Mouse (Mus musculus): Measurements from ENCODE around the gene Hmox2. TPM values are rescaled to one million over a fixed set of nuclear protein-coding genes. Genes with fewer than 3 reads are reported as not detected.

The Hmox2 gene
- polyA plus RNA-seq, 1 experiment from 2014 or later = 94.7 TPM

GRCm38 (mm10) chr16:4765852-4766251 is 39.7 kb downstream of the Hmox2 start:
- Histone ChIP-seq H3K4me3 (ENCODE audit: low read depth, low read length) (no peak overlapping the region), H3K27ac (ENCODE audit: low read depth) (no peak overlapping the region), H3K4me2 (ENCODE audit: low read length) (no peak overlapping the region), H3K9ac (ENCODE audit: low read length) (no peak overlapping the region), H3K9me3 (ENCODE audit: control insufficient read depth, low read length) (no peaks in the 10 kb centered on the region), H3K27me3 (replicated peaks; ENCODE audit: control insufficient read depth, insufficient read depth, low read length) (no peaks in the 10 kb centered on the region), H3K4me1 (replicated peaks; ENCODE audit: control insufficient read depth, insufficient read depth, low read length) (no peaks in the 10 kb centered on the region), H3K36me3 (ENCODE audit: control insufficient read depth, insufficient read depth, low read length) (peaks cover 81% of the 10 kb centered on the region)
- DNase-seq (ENCODE audit: low spot score) (no peak), ATAC-seq (replicated peaks; ENCODE audit: low FRiP score, low TSS enrichment, low read depth) (no peak)
- WGBS = 79% methylated on average over 2 of the region's 2 CpGs

- H3K9ac ChIP-seq (ENCODE audit: low read length) = no peak overlapping the region
- H3K27me3 ChIP-seq (replicated peaks; ENCODE audit: control insufficient read depth, insufficient read depth, low read length) = no peaks in the 10 kb centered on the region
- DNase-seq (ENCODE audit: low spot score) (no peak), ATAC-seq (replicated peaks; ENCODE audit: low FRiP score, low TSS enrichment, low read depth) (no peak)
- H3K9me3 ChIP-seq (ENCODE audit: control insufficient read depth, low read length) = no peaks in the 10 kb centered on the region
- no peaks in the 10 kb centered on the region for H3K4me1 ChIP-seq (replicated peaks; ENCODE audit: control insufficient read depth, insufficient read depth, low read length)
- WGBS = 87% methylated on average over 6 of the region's 6 CpGs
- no peak overlapping the region for H3K4me3 ChIP-seq (ENCODE audit: low read depth, low read length)
- no peak overlapping the region for H3K4me2 ChIP-seq (ENCODE audit: low read length)
- peaks cover 85% of the 10 kb centered on the region for H3K36me3 ChIP-seq (ENCODE audit: control insufficient read depth, insufficient read depth, low read length)
- no peak overlapping the region for H3K27ac ChIP-seq (ENCODE audit: low read depth)
Observed at GRCm38 (mm10) chr16:4767012-4767790, 41.0 kb downstream of the Hmox2 start.

GRCm38 (mm10) chr16:4768719-4769118 is 42.6 kb downstream of the Hmox2 start:
- H3K4me2 ChIP-seq (ENCODE audit: low read length) = no peak overlapping the region
- ATAC-seq (replicated peaks; ENCODE audit: low FRiP score, low TSS enrichment, low read depth) (no peak), DNase-seq (ENCODE audit: low spot score) (no peak)
- H3K36me3 ChIP-seq (ENCODE audit: control insufficient read depth, insufficient read depth, low read length) = peaks cover 78% of the 10 kb centered on the region
- no peak overlapping the region for H3K4me3 ChIP-seq (ENCODE audit: low read depth, low read length)
- WGBS = 97% methylated on average over 5 of the region's 5 CpGs
- no peak overlapping the region for H3K9ac ChIP-seq (ENCODE audit: low read length)
- no peaks in the 10 kb centered on the region for H3K9me3 ChIP-seq (ENCODE audit: control insufficient read depth, low read length)
- peaks cover 8% of the 10 kb centered on the region; the same call in 1 of the 2 replicates for H3K4me1 ChIP-seq (replicated peaks; ENCODE audit: control insufficient read depth, insufficient read depth, low read length)
- no peaks in the 10 kb centered on the region for H3K27me3 ChIP-seq (replicated peaks; ENCODE audit: control insufficient read depth, insufficient read depth, low read length)
- H3K27ac ChIP-seq (ENCODE audit: low read depth) = no peak overlapping the region

GRCm38 (mm10) chr16:4773289-4773970 is 47.3 kb downstream of the Hmox2 start:
- ATAC-seq (replicated peaks; ENCODE audit: low FRiP score, low TSS enrichment, low read depth) (no peak), DNase-seq (ENCODE audit: low spot score) (no peak)
- peaks cover 8% of the 10 kb centered on the region for H3K4me1 ChIP-seq (replicated peaks; ENCODE audit: control insufficient read depth, insufficient read depth, low read length)
- no peaks in the 10 kb centered on the region for H3K9me3 ChIP-seq (ENCODE audit: control insufficient read depth, low read length)
- no peak overlapping the region for H3K4me3 ChIP-seq (ENCODE audit: low read depth, low read length)
- peaks cover 31% of the 10 kb centered on the region for H3K36me3 ChIP-seq (ENCODE audit: control insufficient read depth, insufficient read depth, low read length)
- H3K9ac ChIP-seq (ENCODE audit: low read length) = no peak overlapping the region
- H3K27me3 ChIP-seq (replicated peaks; ENCODE audit: control insufficient read depth, insufficient read depth, low read length) = no peaks in the 10 kb centered on the region
- no peak overlapping the region for H3K27ac ChIP-seq (ENCODE audit: low read depth)
- H3K4me2 ChIP-seq (ENCODE audit: low read length) = no peak overlapping the region
- 37% methylated on average over 1 of the region's 1 CpGs for WGBS

GRCm38 (mm10) chr16:4777171-4777904 is 51.2 kb downstream of the Hmox2 start:
- peaks cover 14% of the 10 kb centered on the region for H3K4me1 ChIP-seq (replicated peaks; ENCODE audit: control insufficient read depth, insufficient read depth, low read length)
- 0 out of 2 replicates have a peak, but pooled peaks cover 11% of the 10 kb centered on the region for H3K36me3 ChIP-seq (ENCODE audit: control insufficient read depth, insufficient read depth, low read length)
- no peak overlapping the region for H3K4me3 ChIP-seq (ENCODE audit: low read depth, low read length)
- 93% methylated on average over 3 of the region's 3 CpGs for WGBS
- no peaks in the 10 kb centered on the region for H3K9me3 ChIP-seq (ENCODE audit: control insufficient read depth, low read length)
- ATAC-seq (replicated peaks; ENCODE audit: low FRiP score, low TSS enrichment, low read depth) = peak; percentile 4; the same call in 1 of the 2 replicates
- H3K9ac ChIP-seq (ENCODE audit: low read length) = no peak overlapping the region
- H3K4me2 ChIP-seq (ENCODE audit: low read length) = no peak overlapping the region
- no peak overlapping the region for H3K27ac ChIP-seq (ENCODE audit: low read depth)
- DNase-seq (ENCODE audit: low spot score) = no peak
- no peaks in the 10 kb centered on the region for H3K27me3 ChIP-seq (replicated peaks; ENCODE audit: control insufficient read depth, insufficient read depth, low read length)

DNA sequence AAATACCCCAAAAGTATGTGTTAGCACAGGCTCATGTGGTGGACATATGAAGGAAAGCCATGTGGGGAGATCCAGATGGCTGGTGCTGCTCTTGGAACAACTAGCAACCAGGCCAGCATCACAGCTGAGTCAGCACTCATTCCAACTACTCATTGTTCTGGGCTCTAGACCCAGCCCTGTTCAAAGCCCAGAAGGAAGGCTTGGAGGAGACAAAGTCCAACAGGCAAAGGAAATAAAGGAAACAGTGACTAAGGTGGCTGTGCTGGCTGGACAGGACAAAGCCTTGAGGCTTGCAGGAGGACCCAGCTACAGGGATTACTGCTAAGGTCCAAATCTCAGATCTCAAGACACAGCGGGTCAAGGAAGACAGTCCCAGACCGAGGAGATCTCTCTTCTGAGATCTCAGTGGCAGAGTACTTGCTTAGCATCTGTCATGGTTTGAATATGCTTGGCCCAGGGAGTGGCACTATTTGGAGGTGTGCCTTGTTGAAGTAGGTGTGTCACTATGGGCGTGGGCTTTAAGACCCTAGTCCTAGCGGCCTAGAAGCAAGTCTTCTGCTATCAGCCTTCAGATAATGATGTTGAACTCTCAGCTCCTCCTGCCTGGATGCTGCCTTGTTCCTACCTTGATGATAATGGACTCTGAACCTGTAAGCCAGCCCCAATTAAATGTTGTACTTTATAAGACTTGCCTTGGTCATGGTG is 51.9 kb downstream of the Hmox2 start:
- Histone ChIP-seq H3K36me3 (ENCODE audit: control insufficient read depth, insufficient read depth, low read length) (0 out of 2 replicates have a peak, but pooled peaks cover 10% of the 10 kb centered on the region), H3K4me1 (replicated peaks; ENCODE audit: control insufficient read depth, insufficient read depth, low read length) (peaks cover 12% of the 10 kb centered on the region), H3K27me3 (replicated peaks; ENCODE audit: control insufficient read depth, insufficient read depth, low read length) (no peaks in the 10 kb centered on the region), H3K9ac (ENCODE audit: low read length) (no peak overlapping the region), H3K27ac (ENCODE audit: low read depth) (peak overlapping the region; percentile 25; the same call in 1 of the 2 replicates), H3K4me3 (ENCODE audit: low read depth, low read length) (no peak overlapping the region), H3K9me3 (ENCODE audit: control insufficient read depth, low read length) (no peaks in the 10 kb centered on the region), H3K4me2 (ENCODE audit: low read length) (no peak overlapping the region)
- WGBS = 81% methylated on average over 4 of the region's 4 CpGs
- peak; percentile 52 for ATAC-seq (replicated peaks; ENCODE audit: low FRiP score, low TSS enrichment, low read depth)
- no peak for DNase-seq (ENCODE audit: low spot score)

DNA sequence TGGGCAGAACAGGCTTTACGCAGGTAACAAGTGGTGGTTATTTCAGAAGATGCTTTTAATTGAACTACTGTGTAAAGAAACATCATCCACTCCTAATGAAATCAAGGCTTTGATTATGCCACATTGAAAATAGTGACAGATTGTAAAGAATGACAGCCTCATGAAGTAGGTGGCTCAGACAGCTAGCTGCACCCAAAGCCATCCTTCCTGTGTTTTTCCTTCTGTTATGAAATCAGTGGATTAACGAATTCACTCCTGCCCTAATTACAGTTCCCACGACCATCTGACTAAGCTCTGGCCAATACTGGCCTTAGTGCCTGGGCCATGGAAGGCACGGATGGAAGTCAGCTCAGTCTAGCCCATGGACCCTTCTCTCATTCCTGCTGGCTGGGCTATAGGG is 52.8 kb downstream of the Hmox2 start:
- Histone ChIP-seq H3K36me3 (ENCODE audit: control insufficient read depth, insufficient read depth, low read length) (0 out of 2 replicates have a peak, but pooled peaks cover 15% of the 10 kb centered on the region), H3K4me3 (ENCODE audit: low read depth, low read length) (no peak overlapping the region), H3K9me3 (ENCODE audit: control insufficient read depth, low read length) (no peaks in the 10 kb centered on the region), H3K27me3 (replicated peaks; ENCODE audit: control insufficient read depth, insufficient read depth, low read length) (no peaks in the 10 kb centered on the region), H3K4me1 (replicated peaks; ENCODE audit: control insufficient read depth, insufficient read depth, low read length) (peaks cover 6% of the 10 kb centered on the region), H3K4me2 (ENCODE audit: low read length) (no peak overlapping the region), H3K9ac (ENCODE audit: low read length) (no peak overlapping the region), H3K27ac (ENCODE audit: low read depth) (no peak overlapping the region)
- DNase-seq (ENCODE audit: low spot score) (no peak), ATAC-seq (replicated peaks; ENCODE audit: low FRiP score, low TSS enrichment, low read depth) (no peak)
- 97% methylated on average over 4 of the region's 4 CpGs for WGBS

All from intestine, embryonic 14.5 days (tissue).